Mouse (Mus musculus): Measurements from ENCODE around the gene Igfbp3.

DNA sequence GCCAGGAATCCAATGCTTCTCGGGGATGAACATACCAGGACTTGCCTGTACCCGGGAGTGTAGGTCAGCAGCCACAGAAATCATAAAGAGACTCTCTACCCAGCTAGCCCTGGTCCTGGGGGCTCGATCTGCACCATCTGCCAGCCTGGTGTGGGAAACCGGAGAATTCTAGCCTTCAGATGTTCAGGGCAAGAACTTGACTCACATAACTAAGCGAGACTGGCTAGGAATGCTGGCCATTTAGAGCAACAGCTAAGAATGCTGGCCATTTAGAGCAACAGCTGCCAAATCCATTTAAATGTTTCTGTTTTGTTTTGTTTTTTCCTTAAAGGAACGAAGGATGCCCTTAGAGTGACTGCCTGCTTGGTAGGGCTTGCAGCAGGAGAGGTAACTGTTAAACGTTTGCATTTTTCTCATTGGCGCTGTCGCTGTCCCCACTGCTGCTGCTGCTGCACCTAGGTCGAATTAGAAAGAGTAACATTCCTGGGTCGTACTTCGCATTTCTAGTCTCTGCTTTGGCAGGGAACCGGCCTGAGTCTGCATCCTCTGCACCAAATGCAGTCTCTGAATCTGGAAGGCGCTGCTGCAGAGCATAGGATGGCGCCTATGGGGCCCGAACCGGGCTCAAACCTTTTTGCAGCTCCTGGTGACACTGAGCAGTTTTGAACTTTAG lies 1.5 kb downstream of the Igfbp3 start:
- TF ChIP-seq CTCF (IDR thresholded peaks at IDR 0.05; ENCODE audit: low read depth, low read length) (no peak), POLR2A (IDR thresholded peaks at IDR 0.05; ENCODE audit: borderline replicate concordance, low read depth, low read length) (no peak)

Data from bone marrow macrophage, adult 2 months (primary cell).